Mouse (Mus musculus) brown adipose tissue, adult 24 weeks (tissue): Measurements from ENCODE around the gene Gm10295. TPM values are rescaled to one million over a fixed set of nuclear protein-coding genes. Genes with fewer than 3 reads are reported as not detected.

Experiments used
- H3K27ac ChIP-seq: fragments of 200-500 bp; replicated peaks from 2 replicates; pipeline ENCODE4 v1.5.1; 2012; ENCODE audit warnings: low read depth, mild to moderate bottlenecking, low read length
- H3K4me1 ChIP-seq: fragments of 200-500 bp; 2 replicates; pipeline ENCODE4 v1.6.1; 2012; ENCODE audit warnings: low read length, mixed read lengths; ENCODE audit not compliant: control insufficient read depth, insufficient read depth, insufficient read length
- H3K4me3 ChIP-seq: fragments of 200-500 bp; 2 replicates; pipeline ENCODE4 v1.5.1; 2012; ENCODE audit warnings: low read depth, mild to moderate bottlenecking, low read length, moderate library complexity; ENCODE audit not compliant: insufficient read depth
- polyA plus RNA-seq: library from polyadenylated mRNA; stranded (reverse); fragments of >200 nt; gene quantifications from 2 replicates; pipeline ENCODE4 v1.2.4, GENCODE M21; 2012; ENCODE audit not compliant: missing spikeins, insufficient read depth, insufficient read length

Gene Gm10295
- not detected in 2 replicates for polyA plus RNA-seq

GRCm38 (mm10) chr7:71351364-71351763 lies at the start of gene Gm10295:
TSS of gene Gm10295 (minus strand) at chr7:71351485.
- H3K4me3 ChIP-seq: no peak within 1 kb of the TSS
- no peaks in the 10 kb centered on the region for H3K4me1 ChIP-seq
- no peak within 1 kb of the TSS for H3K27ac ChIP-seq

GRCm38 (mm10) chr7:71401032-71401431 lies 49.7 kb upstream of the Gm10295 start:
- H3K27ac ChIP-seq: no peak overlapping the region
- no peak overlapping the region for H3K4me3 ChIP-seq
- H3K4me1 ChIP-seq: peaks cover 2% of the 10 kb centered on the region; the same call in 1 of the 2 replicates

- Histone ChIP-seq H3K27ac (no peak overlapping the region), H3K4me1 (peaks cover 2% of the 10 kb centered on the region; the same call in 1 of the 2 replicates)
Observed at GRCm38 (mm10) chr7:71399891-71400632, 48.8 kb upstream of the Gm10295 start.

DNA sequence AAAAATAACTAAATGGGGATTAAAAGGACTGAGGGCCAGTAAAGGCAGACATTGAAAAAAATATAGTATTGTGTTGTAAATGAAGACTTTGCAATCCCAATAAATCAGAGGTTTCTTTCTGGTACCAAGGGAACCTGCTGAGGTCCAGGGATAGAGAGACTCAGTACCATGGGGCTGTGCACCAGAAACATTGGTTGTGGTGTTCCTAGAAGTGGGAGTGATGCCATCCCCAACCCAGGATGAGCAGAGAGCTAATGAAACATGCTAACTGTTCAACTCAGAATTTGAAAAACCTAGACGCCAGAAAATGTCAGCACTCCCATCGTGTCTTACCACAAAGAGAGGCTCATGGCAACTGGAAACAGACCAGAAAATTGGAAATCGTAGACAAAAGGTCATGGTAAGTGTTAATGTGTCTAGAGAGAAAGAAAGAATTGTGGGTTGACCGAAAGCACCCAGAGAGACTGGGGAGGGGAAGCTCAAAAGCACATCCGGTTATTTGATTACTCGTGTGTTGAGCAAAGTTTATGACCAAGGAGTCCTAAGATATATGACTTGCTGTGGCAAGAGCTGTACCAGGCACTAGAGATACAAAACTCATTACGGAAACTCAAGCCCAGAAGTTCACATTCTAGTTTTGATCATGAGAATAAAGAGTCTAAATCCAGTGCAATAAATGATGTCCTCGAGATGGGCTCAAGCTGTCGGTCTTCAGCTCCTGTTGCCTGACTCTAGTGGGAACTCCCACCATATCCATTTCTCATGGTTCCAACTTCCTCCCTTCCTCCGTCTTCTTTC lies 47.9 kb upstream of the Gm10295 start:
- H3K4me1 ChIP-seq: peaks cover 2% of the 10 kb centered on the region; the same call in 1 of the 2 replicates
- H3K4me3 ChIP-seq: no peak overlapping the region
- no peak overlapping the region for H3K27ac ChIP-seq

More at GRCm38 (mm10) chr7:71399891-71400632, 48.8 kb upstream of the Gm10295 start:
- no peak overlapping the region for H3K4me3 ChIP-seq

GRCm38 (mm10) chr7:71398389-71398788 lies 47.1 kb upstream of the Gm10295 start:
- Histone ChIP-seq H3K27ac (no peak overlapping the region), H3K4me1 (peaks cover 2% of the 10 kb centered on the region; the same call in 1 of the 2 replicates), H3K4me3 (no peak overlapping the region)

GRCm38 (mm10) chr7:71392795-71393341 lies 41.6 kb upstream of the Gm10295 start:
- no peaks in the 10 kb centered on the region for H3K4me1 ChIP-seq
- H3K27ac ChIP-seq: no peak overlapping the region
- no peak overlapping the region for H3K4me3 ChIP-seq

DNA sequence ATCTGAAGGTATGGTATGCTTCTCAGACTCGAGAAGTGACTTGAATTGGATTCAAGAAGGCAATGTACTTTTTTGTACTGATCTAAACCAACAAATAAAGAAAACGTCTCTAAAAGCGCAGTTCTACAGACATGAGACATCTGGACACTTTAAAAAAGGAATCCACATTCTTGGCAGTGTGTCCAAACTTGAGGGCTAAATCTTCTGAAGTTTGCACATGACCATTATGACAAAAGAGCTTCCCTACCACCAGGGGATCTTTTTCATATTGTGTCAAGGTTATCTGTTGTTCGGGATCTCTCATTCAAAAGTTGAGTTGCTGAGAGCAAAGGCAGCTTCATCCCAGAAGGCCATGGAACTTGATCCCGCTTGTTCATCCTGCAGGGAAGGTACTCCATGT lies 40.0 kb upstream of the Gm10295 start:
- Histone ChIP-seq H3K4me1 (no peaks in the 10 kb centered on the region), H3K27ac (no peak overlapping the region), H3K4me3 (no peak overlapping the region)

- H3K4me1 ChIP-seq: no peaks in the 10 kb centered on the region; the same call in 1 of the 2 replicates
- H3K27ac ChIP-seq: no peak overlapping the region
- no peak overlapping the region for H3K4me3 ChIP-seq
Observed at GRCm38 (mm10) chr7:71390291-71390690, 39.0 kb upstream of the Gm10295 start.

DNA sequence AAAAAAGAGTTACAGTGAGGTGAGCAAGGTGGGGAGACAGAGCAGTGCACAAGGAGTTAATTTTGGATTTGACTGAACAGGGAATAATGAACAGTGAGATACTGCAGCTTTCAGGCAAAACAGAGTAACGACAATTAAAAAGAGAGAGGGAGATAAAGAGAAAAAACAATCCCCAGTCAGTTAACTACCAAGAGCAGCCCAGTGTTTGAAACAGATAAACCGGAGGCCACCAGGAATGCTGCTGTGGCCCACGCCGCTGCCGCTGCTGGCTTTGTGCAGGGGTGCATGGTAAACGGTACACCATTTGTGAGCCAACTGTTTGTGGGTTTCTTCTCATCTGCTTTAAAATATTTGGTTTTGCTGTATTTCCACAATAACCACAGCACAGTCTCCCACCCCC lies 34.8 kb upstream of the Gm10295 start:
- Histone ChIP-seq H3K4me1 (no peaks in the 10 kb centered on the region; the same call in none of the 2 replicates), H3K4me3 (no peak overlapping the region), H3K27ac (no peak overlapping the region)

GRCm38 (mm10) chr7:71384921-71385320 lies 33.6 kb upstream of the Gm10295 start:
- H3K4me3 ChIP-seq: no peak overlapping the region
- H3K4me1 ChIP-seq: no peaks in the 10 kb centered on the region; the same call in none of the 2 replicates
- H3K27ac ChIP-seq: no peak overlapping the region

- Histone ChIP-seq H3K4me1 (no peaks in the 10 kb centered on the region; the same call in none of the 2 replicates), H3K27ac (no peak overlapping the region), H3K4me3 (no peak overlapping the region)
Observed at GRCm38 (mm10) chr7:71383341-71384130, 32.3 kb upstream of the Gm10295 start.

- Histone ChIP-seq H3K4me1 (no peaks in the 10 kb centered on the region; the same call in 1 of the 2 replicates), H3K4me3 (no peak overlapping the region), H3K27ac (no peak overlapping the region)
Observed at GRCm38 (mm10) chr7:71379826-71380825, 28.8 kb upstream of the Gm10295 start.

DNA sequence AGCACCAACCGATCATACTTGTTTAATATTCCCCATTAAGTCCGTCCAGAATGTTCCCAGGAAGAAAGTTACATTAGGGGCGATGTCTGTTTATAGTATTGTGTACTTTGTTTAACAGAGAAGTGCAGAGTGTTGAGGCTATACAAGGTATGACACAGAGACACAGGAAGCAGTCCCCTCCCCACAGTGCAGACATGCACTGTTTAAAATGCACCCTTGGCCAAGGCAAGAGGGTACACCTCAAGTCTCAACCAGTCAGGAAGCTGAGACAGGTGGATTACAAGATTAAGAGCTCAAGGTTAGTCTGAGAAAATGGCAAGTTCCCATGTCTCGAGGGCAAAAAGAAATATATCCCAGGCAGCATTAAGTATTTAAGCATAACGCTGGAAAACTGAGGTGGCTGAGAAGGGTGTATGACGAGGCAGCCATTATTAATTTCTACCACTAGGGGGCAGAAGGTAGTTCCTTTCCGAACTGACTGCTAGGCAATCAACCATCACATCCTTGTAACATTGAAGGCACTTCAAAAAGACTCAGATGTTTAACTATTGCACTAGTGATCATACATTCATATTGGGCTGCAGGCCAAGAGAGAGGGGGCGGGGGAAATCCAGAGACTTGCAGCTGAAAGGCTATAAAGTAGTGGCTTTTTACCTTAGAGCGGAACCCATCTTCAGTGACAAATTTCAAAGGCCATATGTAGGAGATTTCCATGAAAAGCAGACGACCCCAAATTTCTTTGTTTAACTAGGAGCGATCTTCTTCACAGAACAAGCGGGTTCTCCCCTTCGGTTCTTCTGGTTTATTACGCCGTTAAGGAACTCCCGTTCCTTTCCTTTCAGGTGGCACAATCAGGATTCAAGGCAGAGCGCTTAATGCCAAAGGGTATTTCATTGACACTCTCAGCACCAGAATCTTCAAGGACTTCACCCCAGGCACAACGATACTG lies 27.8 kb upstream of the Gm10295 start:
- Histone ChIP-seq H3K4me1 (no peaks in the 10 kb centered on the region), H3K27ac (no peak overlapping the region), H3K4me3 (no peak overlapping the region)
